8 mouse cellular contexts compared by ENCODE assay signal in the genomic region with DNA sequence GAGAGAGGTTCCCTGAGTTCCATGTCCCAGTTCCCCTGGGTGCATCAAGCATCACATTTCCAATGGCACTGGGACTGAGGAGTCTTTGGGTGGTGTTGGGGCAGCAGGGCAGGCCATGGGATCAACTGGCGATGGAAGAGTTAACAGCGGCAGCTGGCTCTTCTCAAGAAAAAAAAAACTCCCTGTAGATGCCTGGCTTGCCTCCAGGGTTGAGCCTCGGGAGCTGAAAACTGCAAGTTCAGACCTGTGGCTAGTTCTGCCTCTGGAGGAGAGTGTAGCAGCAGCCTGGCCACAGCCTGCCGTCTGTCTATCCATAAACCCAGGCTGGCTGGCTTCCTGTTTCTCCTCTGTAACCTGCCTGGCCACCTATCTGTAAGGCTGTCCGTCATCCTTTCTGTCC. TPM values are rescaled to one million over a fixed set of nuclear protein-coding genes. Genes with fewer than 3 reads are reported as not detected.
A peak's percentile ranks its signal among the peaks of the same experiment; 100 is the strongest.
DNase-seq lines count a peak whose midpoint lies in the region; ATAC-seq and TF ChIP-seq lines count a peak whose summit lies in the region.

A gene (plus strand): TSS at position 212 of the 400 bp plus-strand sequence.

- H3K4me3 ChIP-seq in neural tube, embryonic 13.5 days, result peak within 1 kb of the TSS; percentile 2; the same call in 1 of the 2 replicates
- H3K4me3 ChIP-seq in neural tube, embryonic 15.5 days (replicated peaks), result no peak within 1 kb of the TSS
- H3K4me3 ChIP-seq in embryonic facial prominence, embryonic 10.5 days, result 0 out of 2 replicates have a peak within 1 kb of the TSS, but pooled peaks have one; percentile 8
- peak within 1 kb of the TSS; percentile 32 to 36 for H3K4me3 ChIP-seq in heart, embryonic 14.5 days (ENCODE audit: control insufficient read depth in 1 of 2, insufficient read depth in 1 of 2, low read depth in 1 of 2, low read length in 2 of 2)
- no peak within 1 kb of the TSS for H3K4me3 ChIP-seq in kidney, postnatal 0 days (replicated peaks; ENCODE audit: low read depth, low read length)

- 0 out of 2 replicates have a peak within 1 kb of the TSS, but pooled peaks have one; percentile 34 for H3K9ac ChIP-seq in neural tube, embryonic 13.5 days
- H3K9ac ChIP-seq in neural tube, embryonic 15.5 days (replicated peaks), result no peak within 1 kb of the TSS
- H3K9ac ChIP-seq in heart, embryonic 14.5 days (ENCODE audit: low read length), result peak within 1 kb of the TSS; percentile 56
- H3K9ac ChIP-seq in kidney, postnatal 0 days (ENCODE audit: low read depth, low read length), result peak within 1 kb of the TSS; percentile 24; the same call in 1 of the 2 replicates

- H3K4me2 ChIP-seq in neural tube, embryonic 13.5 days, result 0 out of 2 replicates have a peak within 1 kb of the TSS, but pooled peaks have one; percentile 18
- no peak within 1 kb of the TSS for H3K4me2 ChIP-seq in neural tube, embryonic 15.5 days
- H3K4me2 ChIP-seq in heart, embryonic 14.5 days (ENCODE audit: low read length), result peak within 1 kb of the TSS; percentile 60
- H3K4me2 ChIP-seq in kidney, postnatal 0 days (ENCODE audit: low read length), result peak within 1 kb of the TSS; percentile 44

- WGBS in neural tube, embryonic 13.5 days, result 42% methylated on average over 5 of the region's 5 CpGs
- WGBS in neural tube, embryonic 15.5 days, result 37% methylated on average over 5 of the region's 5 CpGs
- 38% methylated on average over 5 of the region's 5 CpGs for WGBS in embryonic facial prominence, embryonic 10.5 days
- 12% methylated on average over 5 of the region's 5 CpGs for WGBS in heart, embryonic 14.5 days
- 7% methylated on average over 5 of the region's 5 CpGs for WGBS in kidney, postnatal 0 days

- H3K36me3 ChIP-seq in neural tube, embryonic 13.5 days, result no peaks in the 10 kb centered on the region
- no peaks in the 10 kb centered on the region for H3K36me3 ChIP-seq in neural tube, embryonic 15.5 days
- no peaks in the 10 kb centered on the region for H3K36me3 ChIP-seq in embryonic facial prominence, embryonic 10.5 days (replicated peaks)
- H3K36me3 ChIP-seq in heart, embryonic 14.5 days (ENCODE audit: control insufficient read depth, insufficient read depth, low read length), result no peaks in the 10 kb centered on the region
- H3K36me3 ChIP-seq in kidney, postnatal 0 days (ENCODE audit: insufficient read depth, low read length), result no peaks in the 10 kb centered on the region

- ATAC-seq in neural tube, embryonic 13.5 days (ENCODE audit: low read depth), result no peak
- no peak for ATAC-seq in neural tube, embryonic 15.5 days (ENCODE audit: low FRiP score)
- no peak for ATAC-seq in heart, embryonic 14.5 days (ENCODE audit: insufficient number of reproducible peaks, insufficient read depth, low FRiP score, low read depth)
- ATAC-seq in kidney, postnatal 0 days (replicated peaks; ENCODE audit: low FRiP score, low read depth), result 0 out of 2 replicates have a peak, but pooled peaks have one; percentile 10
- peak; percentile 10 for ATAC-seq in megakaryocyte, adult 5-6 weeks (ENCODE audit: poor library complexity, severe bottlenecking)

- H3K4me1 ChIP-seq in neural tube, embryonic 13.5 days (replicated peaks), result peaks cover 18% of the 10 kb centered on the region
- H3K4me1 ChIP-seq in neural tube, embryonic 15.5 days, result peaks cover 19% of the 10 kb centered on the region
- H3K4me1 ChIP-seq in embryonic facial prominence, embryonic 10.5 days, result peaks cover 22% of the 10 kb centered on the region
- H3K4me1 ChIP-seq in heart, embryonic 14.5 days (ENCODE audit: control insufficient read depth in 2 of 2, insufficient read depth in 2 of 2, low read length in 2 of 2), result peaks cover 29 to 32% of the 10 kb centered on the region in 2 experiments
- peaks cover 30% of the 10 kb centered on the region for H3K4me1 ChIP-seq in kidney, postnatal 0 days (replicated peaks; ENCODE audit: insufficient read depth, low read length)

- H3K27ac ChIP-seq in neural tube, embryonic 13.5 days (replicated peaks), result peak within 1 kb of the TSS; percentile 28; the same call in 1 of the 2 replicates
- no peak within 1 kb of the TSS for H3K27ac ChIP-seq in neural tube, embryonic 15.5 days (replicated peaks)
- peak within 1 kb of the TSS; percentile 60 for H3K27ac ChIP-seq in embryonic facial prominence, embryonic 10.5 days (replicated peaks)
- H3K27ac ChIP-seq in heart, embryonic 14.5 days (replicated peaks in 1 of 2; ENCODE audit: control insufficient read depth in 1 of 2, insufficient read depth in 1 of 2, low read depth in 2 of 2, low read length in 2 of 2), result peak within 1 kb of the TSS; percentile 80
- peak within 1 kb of the TSS; percentile 80 for H3K27ac ChIP-seq in kidney, postnatal 0 days

- DNase-seq in embryonic facial prominence, embryonic 10.5 days (ENCODE audit: low spot score), result peak; percentile 56
- peak; percentile 90 for DNase-seq in kidney, postnatal 0 days (ENCODE audit: low spot score)
- DNase-seq in urinary bladder, postnatal 14 days (ENCODE audit: low spot score), result peak; percentile 81
- no peak for DNase-seq in cerebellum, postnatal 25 days

- no peak for TF ChIP-seq CTCF in kidney, postnatal 0 days (IDR thresholded peaks at IDR 0.05; ENCODE audit: low read depth)

- H3K9me3 ChIP-seq in neural tube, embryonic 13.5 days, result no peaks in the 10 kb centered on the region
- H3K9me3 ChIP-seq in neural tube, embryonic 15.5 days (replicated peaks), result no peaks in the 10 kb centered on the region
- no peaks in the 10 kb centered on the region for H3K9me3 ChIP-seq in embryonic facial prominence, embryonic 10.5 days
- no peaks in the 10 kb centered on the region for H3K9me3 ChIP-seq in heart, embryonic 14.5 days (ENCODE audit: control insufficient read depth, low read length)
- no peaks in the 10 kb centered on the region for H3K9me3 ChIP-seq in kidney, postnatal 0 days (replicated peaks; ENCODE audit: low read length)

- H3K27me3 ChIP-seq in neural tube, embryonic 13.5 days, result peaks cover 6% of the 10 kb centered on the region; the same call in 1 of the 2 replicates
- H3K27me3 ChIP-seq in neural tube, embryonic 15.5 days (replicated peaks), result 0 out of 2 replicates have a peak, but pooled peaks cover 4% of the 10 kb centered on the region
- H3K27me3 ChIP-seq in embryonic facial prominence, embryonic 10.5 days (replicated peaks; ENCODE audit: low read depth, poor library complexity, severe bottlenecking), result peaks cover 18% of the 10 kb centered on the region
- peaks cover 14% of the 10 kb centered on the region; the same call in 1 of the 2 replicates for H3K27me3 ChIP-seq in heart, embryonic 14.5 days (ENCODE audit: control insufficient read depth, insufficient read depth, low read length)
- no peaks in the 10 kb centered on the region for H3K27me3 ChIP-seq in kidney, postnatal 0 days (ENCODE audit: insufficient read depth, low read length)

RNA-seq across cellular contexts. Expression of the gene that starts here (rescaled TPM):
- polyA plus RNA-seq in neural tube, embryonic 13.5 days (2015; fragmentation: Nextera tagmentation; extraction: Ambion mirVana), result 1.6 and 2.4 TPM in 2 replicates
- polyA plus RNA-seq in neural tube, embryonic 15.5 days (2015; fragmentation: Nextera tagmentation; extraction: Ambion mirVana), result 2.2 and 4.8 TPM in 2 replicates
- 0.75 and 0.77 TPM in 2 replicates for polyA plus RNA-seq in embryonic facial prominence, embryonic 10.5 days (2016; fragmentation: Nextera tagmentation; extraction: Ambion mirVana)
- 7.6 and 8.1 TPM in 2 replicates for polyA plus RNA-seq in heart, embryonic 14.5 days (2014; fragmentation: Nextera tagmentation; extraction: Ambion mirVana)
- polyA plus RNA-seq in kidney, postnatal 0 days (2015; fragmentation: Nextera tagmentation; extraction: Ambion mirVana), result 4.2 and 5.1 TPM in 2 replicates
- 2.0 and 2.8 TPM in 2 replicates for total RNA-seq in megakaryocyte, adult 5-6 weeks (2015)
- total RNA-seq in megakaryocyte, adult 5-6 weeks (2017), result 2.7 and 16.8 TPM in 2 replicates

Comparison
In these comparisons a context has a peak if more than half of its experiments do, and no peak if none do; other contexts are left out.
1. H3K4me3 ChIP-seq: peak in neural tube, embryonic 13.5 days (single experiment) and heart, embryonic 14.5 days (2 of 2); none in neural tube, embryonic 15.5 days (single experiment) and kidney, postnatal 0 days (single experiment).
2. Peak in DNase-seq, H3K4me3 ChIP-seq and H3K27ac ChIP-seq in embryonic facial prominence, embryonic 10.5 days; RNA of the gene not detected or under 1 TPM.
3. ATAC-seq: peak in kidney, postnatal 0 days (single experiment) and megakaryocyte, adult 5-6 weeks (single experiment); none in neural tube, embryonic 13.5 days (single experiment), neural tube, embryonic 15.5 days (single experiment) and heart, embryonic 14.5 days (single experiment).
4. DNase-seq: peak in kidney, postnatal 0 days (single experiment) and urinary bladder, postnatal 14 days (single experiment); none in cerebellum, postnatal 25 days (0 of 2).